In the genomic region with DNA sequence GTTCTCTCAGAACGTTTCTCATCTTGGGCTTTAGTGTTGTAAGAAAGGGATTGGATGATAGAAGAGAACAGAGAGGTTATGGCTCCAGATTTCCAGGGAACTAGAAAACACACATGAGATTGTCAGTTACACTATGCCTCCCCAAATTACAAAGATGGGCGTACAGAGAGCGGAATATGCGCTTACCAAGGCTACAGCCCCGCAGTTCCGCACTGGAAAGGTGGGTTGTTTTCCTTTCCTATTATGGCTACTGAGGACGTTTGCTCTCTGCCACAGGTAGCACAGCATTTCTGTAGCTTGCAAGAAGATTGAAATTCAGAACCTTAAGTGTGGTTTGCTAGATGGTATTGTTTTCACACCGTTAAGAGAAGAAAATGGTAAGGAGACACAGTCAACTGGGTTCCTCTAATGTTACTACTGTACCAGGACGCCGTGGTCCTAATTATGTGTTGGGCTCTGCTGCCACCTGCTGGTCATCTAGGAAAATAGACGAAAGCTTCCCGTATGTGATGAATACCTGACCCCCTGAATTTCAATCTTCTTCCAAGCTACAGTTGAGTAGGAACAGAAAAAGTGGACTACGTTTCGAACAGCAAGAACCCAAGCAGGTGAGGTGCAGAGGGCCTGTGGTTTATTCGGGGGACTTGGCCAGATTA, we compare ENCODE assay signal across 7 mouse cellular contexts. TPM values are rescaled to one million over a fixed set of nuclear protein-coding genes. Genes with fewer than 3 reads are reported as not detected.
DNase-seq lines count a peak whose midpoint lies in the region; TF ChIP-seq lines count a peak whose summit lies in the region.

No protein-coding gene starts in this region.

- DNase-seq in Muller cell, postnatal 12 days (ENCODE audit: inconsistent ontology term) = peak; percentile 34
- peak; percentile 86 for DNase-seq in brain, adult 2 months (ENCODE audit: low read depth, low spot score)
- DNase-seq in fibroblast of lung, adult 2 months (ENCODE audit: low read depth) = peak; percentile 13
- peak; percentile 77 for DNase-seq in heart, postnatal 4 days
- peak; percentile 60 to 73 for DNase-seq in layer of hippocampus, adult 2 months (ENCODE audit: low spot score in 2 of 2)
- peak; percentile 72 for DNase-seq in lung, postnatal 36 days
- DNase-seq in right cerebral cortex, postnatal 10 days (ENCODE audit: low spot score in 2 of 2) = peak; percentile 75 to 89

- H3K27ac ChIP-seq in layer of hippocampus, adult 2 months = no peak overlapping the region

- H3K4me3 ChIP-seq in layer of hippocampus, adult 2 months = no peak overlapping the region

- TF ChIP-seq CTCF in layer of hippocampus, adult 2 months (conservative IDR thresholded peaks at IDR 0.05) = peak; percentile 88

RNA-seq across cellular contexts. Expression of a gene that starts 12.0 kb away (rescaled TPM):
- total RNA-seq in heart, postnatal 4 days (2021) = not detected
- not detected for total RNA-seq in layer of hippocampus, adult 2 months (2021)

RNA-seq across cellular contexts. Expression of a gene that starts 17.5 kb away (rescaled TPM):
- total RNA-seq in heart, postnatal 4 days (2021) = not detected
- not detected for total RNA-seq in layer of hippocampus, adult 2 months (2021)

RNA-seq across cellular contexts. Expression of a gene that starts 58.2 kb away (rescaled TPM):
- total RNA-seq in heart, postnatal 4 days (2021) = not detected
- not detected for total RNA-seq in layer of hippocampus, adult 2 months (2021)

Comparison
In these comparisons a context has a peak if more than half of its experiments do, and no peak if none do; other contexts are left out.
1. DNase-seq: peak in every context shown above with its lines; median percentile 86 in brain, adult 2 months; 82 in right cerebral cortex, postnatal 10 days; 77 in heart, postnatal 4 days; 72 in lung, postnatal 36 days; 66 in layer of hippocampus, adult 2 months; 34 in Muller cell, postnatal 12 days; 13 in fibroblast of lung, adult 2 months.